Mouse (Mus musculus) gastrocnemius, adult 8-10 months (tissue): ENCODE data around the gene Olfr1233. TPM values are rescaled to one million over a fixed set of nuclear protein-coding genes. Genes with fewer than 3 reads are reported as not detected.

Experiments used
- DNase-seq, 2 experiments: peaks; one replicate each; pipeline ENCODE4 v3.0.0; 2022; ENCODE audit warnings: low spot score in 2 of 2
- total RNA-seq, 4 experiments: library from RNA; stranded (reverse); gene quantifications; 2 replicates each; pipeline ENCODE4 v1.2.4; 2022

Gene Olfr1233
- not detected for total RNA-seq

DNA sequence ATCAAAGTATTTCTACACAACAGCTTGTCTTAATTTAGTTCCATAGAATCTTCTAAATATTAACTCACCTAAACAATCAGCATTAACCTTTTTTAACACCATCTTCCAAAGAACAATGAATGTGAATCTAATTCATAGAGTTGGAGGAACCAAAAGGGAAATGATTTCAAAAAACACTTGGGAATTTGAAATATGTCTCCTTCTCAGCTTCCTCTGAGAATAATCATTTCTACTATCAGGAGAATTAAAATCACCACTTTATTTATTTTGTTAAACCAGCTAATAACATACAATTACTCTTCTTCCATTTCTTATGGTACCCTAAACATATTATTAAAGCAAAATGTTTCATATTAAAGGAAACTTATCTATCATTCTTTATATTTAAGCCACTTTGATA is at the start of gene Olfr1233:
TSS of gene Olfr1233 (minus strand) at position 101 of the 400 bp plus-strand sequence.
- DNase-seq = no peak

DNA sequence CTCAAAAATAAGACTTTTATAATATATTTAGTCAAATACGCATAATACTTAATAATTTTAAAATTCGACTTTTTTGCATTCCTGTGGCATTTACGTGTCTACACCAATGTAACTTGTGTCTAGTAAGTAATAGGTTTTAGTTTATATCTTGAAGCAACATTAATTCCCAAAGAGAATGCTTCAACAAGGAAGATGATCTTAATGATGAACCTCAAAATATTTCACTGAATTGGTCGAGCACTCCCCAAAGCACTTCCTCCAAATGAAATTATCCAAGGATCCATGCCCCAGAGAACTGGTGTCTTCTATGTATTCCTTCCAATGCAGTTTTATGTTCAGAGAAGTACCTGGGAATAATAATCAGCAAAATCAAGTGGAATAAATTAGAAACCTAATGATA is 22.6 kb upstream of the Olfr1233 start, which contains the start of gene Olfr1234:
TSS of gene Olfr1234 (minus strand) at position 101 of the 400 bp plus-strand sequence.
- DNase-seq = no peak

DNA sequence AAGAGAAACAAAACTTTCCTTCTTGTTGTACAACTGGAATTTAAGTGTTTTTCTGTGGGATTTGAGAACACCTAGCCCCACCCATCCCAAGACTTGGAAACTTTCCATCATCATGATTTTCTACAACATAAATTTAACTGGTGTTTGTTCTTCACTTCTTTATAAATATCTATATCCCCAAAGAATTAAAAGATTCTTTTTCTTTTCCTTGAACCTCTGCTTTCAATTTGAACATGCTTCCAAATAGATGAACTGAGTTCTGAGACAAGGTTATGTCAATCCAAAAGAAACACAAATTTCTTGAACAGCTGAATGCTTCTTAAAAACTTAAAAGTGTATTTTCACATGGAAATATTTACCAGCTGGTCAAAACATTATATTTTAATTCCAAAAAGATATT is 12.6 kb downstream of the Olfr1233 start, which contains the start of gene Olfr1232:
TSS of gene Olfr1232 (minus strand) at position 101 of the 400 bp plus-strand sequence.
- DNase-seq = no peak

DNA sequence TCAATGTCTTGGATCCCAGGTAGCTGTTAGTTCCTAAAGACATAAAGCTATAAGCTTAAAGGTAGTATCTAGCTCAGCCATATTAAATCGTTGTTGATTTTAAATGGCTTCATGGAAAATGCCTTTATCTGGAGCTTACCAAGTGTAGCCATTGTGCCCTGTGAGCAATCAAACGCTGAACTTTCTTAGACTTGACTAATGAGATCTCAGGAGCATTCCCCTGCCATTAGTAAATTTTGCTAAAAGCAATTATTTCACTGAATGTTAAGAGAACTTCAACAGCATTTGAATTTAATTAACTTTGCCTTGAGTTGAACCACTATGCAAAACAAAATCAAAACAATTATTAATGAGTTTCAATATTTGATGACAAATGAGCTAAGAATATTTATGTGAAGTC is 35.2 kb downstream of the Olfr1233 start, which contains the start of gene Olfr1231:
TSS of gene Olfr1231 (minus strand) at position 101 of the 400 bp plus-strand sequence.
- DNase-seq = no peak

DNA sequence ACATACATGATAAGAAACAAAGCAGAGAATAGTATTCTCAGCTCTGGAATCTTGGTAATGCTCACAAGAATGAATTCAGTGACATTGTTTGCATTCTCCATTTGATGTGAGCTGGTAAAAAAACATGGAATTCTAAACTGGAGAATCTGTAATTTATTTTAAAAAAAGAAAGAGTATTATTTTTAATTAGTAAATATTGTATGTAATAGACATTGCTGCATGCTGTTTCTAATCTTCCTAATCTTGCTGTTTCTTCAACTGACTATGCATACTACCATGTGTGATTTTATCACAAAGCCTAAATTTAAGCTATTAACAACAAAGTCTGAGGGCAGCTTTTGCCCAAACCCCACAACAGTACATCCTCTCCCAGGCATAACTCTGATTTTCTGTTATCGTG is 45.0 kb downstream of the Olfr1233 start, which contains the start of gene Olfr1230:
TSS of gene Olfr1230 (minus strand) at position 101 of the 400 bp plus-strand sequence.
- DNase-seq = no peak

DNA sequence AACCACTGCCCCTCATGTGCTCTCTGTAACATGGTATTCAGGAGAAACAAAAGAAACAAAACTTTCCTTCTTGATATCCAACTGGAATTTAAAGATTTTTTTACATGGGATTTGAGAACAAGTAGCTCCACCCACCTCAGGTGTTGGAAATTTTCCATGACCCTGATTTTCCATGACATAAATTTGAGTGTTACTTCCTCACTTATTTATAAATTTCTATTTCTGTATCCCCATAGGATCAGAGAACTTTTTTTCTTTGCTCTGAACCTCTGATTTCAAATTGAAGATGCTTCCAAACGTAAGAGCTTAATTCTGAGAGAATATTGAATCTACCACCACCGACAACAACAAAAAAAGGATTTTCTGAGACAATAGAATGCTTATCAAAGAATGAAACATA is 54.3 kb downstream of the Olfr1233 start, which contains the start of gene Olfr1229:
TSS of gene Olfr1229 (minus strand) at position 101 of the 400 bp plus-strand sequence.
- no peak for DNase-seq

Other genes with a start within 250 kb of the Olfr1233 start
- gene Olfr1220, start 235.6 kb downstream of the Olfr1233 start, total RNA-seq = not detected
- not detected for gene Olfr1221, start 225.1 kb downstream of the Olfr1233 start, total RNA-seq
- gene Olfr1222, start 209.3 kb downstream of the Olfr1233 start, total RNA-seq = not detected
- not detected for gene Olfr1223, start 190.8 kb downstream of the Olfr1233 start, total RNA-seq
- not detected for gene Olfr1224-ps1, start 178.3 kb downstream of the Olfr1233 start, total RNA-seq
- gene Olfr1225, start 167.7 kb downstream of the Olfr1233 start, total RNA-seq = not detected
- not detected for gene Olfr1226, start 142.3 kb downstream of the Olfr1233 start, total RNA-seq
- gene Olfr1228, start 88.3 kb downstream of the Olfr1233 start, total RNA-seq = not detected
- not detected for gene Olfr1229, start 54.4 kb downstream of the Olfr1233 start, total RNA-seq
- gene Olfr1230, start 45.1 kb downstream of the Olfr1233 start, total RNA-seq = not detected
- gene Olfr1231, start 35.3 kb downstream of the Olfr1233 start, total RNA-seq = not detected
- not detected for gene Olfr1232, start 12.7 kb downstream of the Olfr1233 start, total RNA-seq
- gene Olfr1234, start 22.5 kb upstream of the Olfr1233 start, total RNA-seq = not detected
- not detected for gene Olfr1238, start 67.3 kb upstream of the Olfr1233 start, total RNA-seq
- not detected for gene Olfr1239, start 78.0 kb upstream of the Olfr1233 start, total RNA-seq
- gene Olfr1240, start 100.6 kb upstream of the Olfr1233 start, total RNA-seq = not detected
- not detected for gene Olfr1241, start 144.7 kb upstream of the Olfr1233 start, total RNA-seq
- gene Olfr1242, start 155.9 kb upstream of the Olfr1233 start, total RNA-seq = not detected
- gene Olfr1243, start 189.1 kb upstream of the Olfr1233 start, total RNA-seq = not detected
- not detected for gene Olfr1245, start 236.0 kb upstream of the Olfr1233 start, total RNA-seq